Mouse (Mus musculus) inflammation-experienced regulatory T-cells, adult 6 months (primary cell): Measurements from ENCODE around the gene Cblb. TPM values are rescaled to one million over a fixed set of nuclear protein-coding genes. Genes with fewer than 3 reads are reported as not detected.
A peak's percentile ranks its signal among the peaks of the same experiment; 100 is the strongest.

Source experiments
- ATAC-seq: one replicate; pipeline ENCODE4 v1.8.0; 2017
- polyA plus RNA-seq, 3 experiments: library from polyadenylated mRNA; unstranded; fragments of 100-300 nt; shearing (Covaris generic); gene quantifications; one replicate each; pipeline ENCODE4 v1.2.1; 2017

Gene Cblb
- polyA plus RNA-seq, 3 experiments from 2014 or later, result 40.7 to 50.0 (median 46.0) TPM

DNA sequence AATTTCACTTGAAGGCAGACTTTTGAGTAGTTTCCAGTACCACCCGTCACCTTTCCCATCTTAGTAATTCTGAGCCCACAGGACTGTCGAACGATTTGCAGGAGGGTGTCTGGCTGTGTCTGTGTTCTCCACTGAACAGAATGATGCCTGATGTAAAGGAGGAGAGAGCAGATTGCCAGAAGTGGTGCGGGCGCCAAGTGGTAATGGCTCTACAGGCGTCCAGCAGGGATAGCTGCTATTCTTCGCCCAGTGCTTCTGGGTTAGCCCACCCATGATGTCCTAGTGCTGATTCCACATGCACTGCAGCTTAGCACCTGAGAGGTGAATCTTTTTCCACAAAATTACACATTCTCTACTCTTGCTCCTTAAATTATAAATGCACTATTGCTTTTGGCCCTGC, 45.6 kb downstream of the Cblb start:
- ATAC-seq, result no peak

DNA sequence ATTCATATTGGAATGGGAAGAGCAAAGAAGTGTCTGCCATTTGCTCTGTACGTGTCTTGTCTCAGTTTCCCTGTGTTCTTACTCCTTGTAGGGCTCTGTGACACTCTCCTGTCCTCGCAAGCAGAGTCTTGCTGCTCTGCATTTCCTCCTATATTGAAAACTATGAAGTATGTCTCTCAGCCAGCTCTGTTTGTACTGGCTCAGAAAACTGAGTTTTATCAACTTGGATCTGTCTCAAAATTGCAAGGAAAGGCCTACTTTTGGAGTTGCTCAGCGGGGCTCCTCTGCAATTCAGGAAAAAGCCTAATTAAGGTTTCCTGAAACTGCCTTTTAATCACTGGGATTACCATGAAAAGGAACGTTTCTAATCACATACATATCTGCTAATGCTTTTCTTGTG, 46.9 kb downstream of the Cblb start:
- no peak for ATAC-seq

DNA sequence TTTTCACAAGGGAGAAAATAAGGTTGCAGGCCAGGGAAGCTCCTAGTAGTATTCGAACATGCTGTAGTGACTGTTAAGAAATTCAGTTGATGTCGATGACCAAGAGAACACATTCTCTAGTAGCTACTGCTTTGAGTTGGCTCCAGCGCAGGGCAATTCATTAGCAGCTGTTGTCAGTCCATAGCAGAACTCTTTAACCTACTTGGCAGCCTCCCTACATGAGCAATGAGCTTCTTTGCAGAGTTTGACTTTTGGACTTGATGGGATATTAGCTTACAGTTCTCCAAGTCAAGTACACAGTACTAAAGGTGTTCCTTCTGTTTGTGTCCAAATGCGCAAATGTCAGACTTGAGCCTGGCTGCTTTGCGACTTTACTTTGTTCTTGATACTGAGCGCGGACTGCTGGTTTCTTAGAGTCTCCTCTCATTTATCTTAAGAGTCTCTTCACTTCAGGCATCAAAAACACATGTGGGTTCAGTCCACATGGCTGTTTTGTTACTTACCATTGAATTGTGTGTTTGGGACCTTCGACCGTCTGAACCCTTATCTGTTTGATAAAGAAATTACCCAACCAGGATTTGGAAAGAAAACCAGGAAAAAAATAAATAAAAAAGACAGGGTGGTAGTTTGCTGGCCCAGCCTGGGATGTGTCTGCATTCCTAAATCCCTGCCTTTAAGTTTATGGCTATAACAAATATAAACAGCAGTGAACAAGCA, 47.9 kb downstream of the Cblb start:
- no peak for ATAC-seq

DNA sequence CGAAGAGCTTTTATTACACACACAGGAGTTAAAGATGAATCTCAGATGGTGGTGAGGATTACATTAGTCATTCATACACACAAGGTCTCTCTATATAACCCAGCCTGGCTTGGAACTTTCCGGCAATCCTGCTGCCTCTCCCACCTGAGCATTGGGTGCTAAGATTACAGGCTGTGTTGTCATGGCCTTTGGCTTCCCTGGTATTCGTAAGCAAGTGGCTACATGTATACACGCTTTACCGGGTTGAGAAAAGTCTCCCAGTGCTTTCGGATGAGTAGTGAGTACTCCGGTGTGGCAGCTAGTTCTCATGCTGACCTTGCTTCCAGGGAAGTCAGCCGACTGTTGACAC, 48.4 kb downstream of the Cblb start:
- no peak for ATAC-seq

DNA sequence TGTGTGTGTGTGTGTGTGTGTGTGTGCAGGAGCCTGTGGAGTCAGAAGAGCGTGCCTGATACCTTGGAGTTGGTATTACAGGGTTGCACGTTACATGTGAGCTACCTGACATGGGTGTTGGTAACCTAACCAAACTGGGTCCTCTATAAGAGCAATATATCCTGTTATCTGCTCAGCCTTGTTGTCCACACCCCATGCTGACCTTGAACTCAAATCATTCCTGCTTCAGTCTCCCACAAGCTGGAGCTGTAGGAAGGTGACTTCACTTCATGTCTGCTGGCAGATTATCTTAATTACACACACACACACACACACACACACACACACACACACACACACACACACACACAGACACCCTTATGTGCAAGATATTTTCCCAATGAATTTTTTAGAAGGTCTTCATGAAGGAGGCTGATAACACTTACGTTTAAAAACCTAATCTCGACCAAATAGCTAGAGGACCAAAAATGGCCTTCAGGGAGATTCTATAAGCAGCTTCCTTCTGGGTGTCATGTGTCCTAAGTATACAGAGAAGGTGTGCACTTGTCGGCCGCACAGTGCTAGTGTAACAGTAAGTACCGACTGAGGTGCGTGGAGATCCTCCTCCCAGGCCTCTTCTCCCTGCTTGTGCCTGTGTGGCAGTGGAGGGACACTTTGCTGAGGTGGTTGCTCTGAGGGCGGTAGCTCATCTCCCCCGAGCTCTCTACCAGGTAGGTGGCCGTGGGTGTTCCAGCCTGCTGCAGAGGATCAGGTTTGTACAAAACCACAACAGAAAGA, 49.8 kb downstream of the Cblb start:
- peak; percentile 24 for ATAC-seq

DNA sequence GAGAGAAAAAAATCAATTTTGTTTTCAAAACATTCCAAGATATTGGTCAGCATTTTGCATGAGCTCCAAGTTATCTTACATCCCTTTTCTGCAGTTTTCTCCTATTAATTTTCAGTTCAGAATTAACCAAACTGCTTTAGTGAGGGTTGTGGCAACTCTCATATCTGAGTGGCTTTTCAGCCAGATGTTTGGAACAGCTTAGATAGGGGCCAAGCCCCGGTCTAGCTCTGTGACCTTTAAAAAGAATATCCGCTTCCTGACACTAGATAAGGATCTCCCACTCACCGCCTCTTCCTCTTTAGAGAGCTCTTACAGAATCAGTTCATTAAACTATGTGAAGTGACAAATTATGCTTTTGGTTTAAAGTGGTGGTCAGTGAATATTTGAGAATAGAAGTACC, 50.7 kb downstream of the Cblb start:
- peak; percentile 90 for ATAC-seq

DNA sequence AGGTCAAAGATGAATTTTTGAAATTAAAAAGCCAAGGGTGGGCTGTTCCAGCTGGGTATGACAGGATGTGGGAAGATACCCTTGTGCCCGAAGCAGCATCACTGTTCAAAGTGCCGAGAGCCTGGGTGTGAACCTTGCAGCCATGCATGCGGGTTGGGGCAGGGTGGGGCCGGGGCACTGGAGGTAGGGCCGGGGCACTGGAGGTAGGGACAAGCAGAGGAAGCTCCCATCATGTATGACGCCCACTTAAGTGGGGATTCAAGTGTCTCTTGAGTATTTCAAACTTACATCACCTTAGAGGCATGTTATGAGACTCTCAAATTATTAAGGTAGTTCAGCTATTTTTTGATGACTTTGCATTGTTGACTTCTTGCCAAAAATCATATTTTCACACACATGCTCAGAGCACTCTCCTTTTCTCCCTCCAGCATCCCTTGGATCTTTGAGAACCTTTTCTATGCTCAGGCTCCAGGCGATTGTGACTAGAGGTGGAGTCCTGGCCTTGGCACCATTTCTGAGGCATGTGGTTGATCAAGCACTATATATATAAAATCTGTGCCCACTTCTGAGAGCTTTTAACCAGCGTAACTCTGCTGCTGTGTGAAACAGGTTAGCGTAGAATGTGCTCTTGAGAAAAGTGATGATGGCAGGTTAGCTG, 55.9 kb downstream of the Cblb start:
- peak; percentile 32 for ATAC-seq

DNA sequence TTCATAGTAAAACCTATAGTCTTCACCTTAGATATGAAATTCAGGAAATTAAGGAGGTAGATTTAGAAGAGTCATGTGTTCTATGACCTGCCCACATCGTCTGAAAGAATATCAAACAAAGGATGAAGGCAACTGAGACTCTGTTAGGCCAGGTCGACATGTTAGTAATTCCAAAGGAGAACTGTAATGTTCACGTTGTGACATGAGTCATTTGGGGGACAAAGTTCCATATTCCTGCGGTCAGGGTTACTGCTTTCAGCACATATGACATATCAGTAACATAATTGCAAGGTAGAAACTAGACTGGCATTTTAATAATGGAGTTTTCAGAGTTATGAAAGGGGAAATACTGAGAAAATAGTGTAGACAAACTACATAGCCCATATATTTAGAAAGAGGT, 58.3 kb downstream of the Cblb start:
- no peak for ATAC-seq

DNA sequence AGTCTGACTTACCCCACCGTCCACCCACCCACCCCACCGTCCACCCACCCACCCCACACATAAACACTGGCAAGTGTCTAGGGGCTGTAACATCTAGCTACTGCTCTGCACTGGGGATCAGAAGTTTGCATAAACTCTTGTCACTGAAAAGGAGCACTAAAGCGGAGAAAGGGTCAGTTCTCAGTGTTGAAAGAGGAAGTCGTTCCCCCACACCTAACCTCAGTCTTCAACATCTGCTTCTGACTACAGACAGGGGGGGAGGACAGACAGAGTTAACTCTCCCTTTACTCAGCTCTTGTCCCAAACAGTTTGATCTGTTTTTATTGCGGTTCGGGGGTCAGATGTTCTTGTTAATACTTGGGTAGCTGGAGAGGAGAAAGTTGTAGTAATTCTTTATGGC, 59.9 kb downstream of the Cblb start:
- ATAC-seq, result no peak

DNA sequence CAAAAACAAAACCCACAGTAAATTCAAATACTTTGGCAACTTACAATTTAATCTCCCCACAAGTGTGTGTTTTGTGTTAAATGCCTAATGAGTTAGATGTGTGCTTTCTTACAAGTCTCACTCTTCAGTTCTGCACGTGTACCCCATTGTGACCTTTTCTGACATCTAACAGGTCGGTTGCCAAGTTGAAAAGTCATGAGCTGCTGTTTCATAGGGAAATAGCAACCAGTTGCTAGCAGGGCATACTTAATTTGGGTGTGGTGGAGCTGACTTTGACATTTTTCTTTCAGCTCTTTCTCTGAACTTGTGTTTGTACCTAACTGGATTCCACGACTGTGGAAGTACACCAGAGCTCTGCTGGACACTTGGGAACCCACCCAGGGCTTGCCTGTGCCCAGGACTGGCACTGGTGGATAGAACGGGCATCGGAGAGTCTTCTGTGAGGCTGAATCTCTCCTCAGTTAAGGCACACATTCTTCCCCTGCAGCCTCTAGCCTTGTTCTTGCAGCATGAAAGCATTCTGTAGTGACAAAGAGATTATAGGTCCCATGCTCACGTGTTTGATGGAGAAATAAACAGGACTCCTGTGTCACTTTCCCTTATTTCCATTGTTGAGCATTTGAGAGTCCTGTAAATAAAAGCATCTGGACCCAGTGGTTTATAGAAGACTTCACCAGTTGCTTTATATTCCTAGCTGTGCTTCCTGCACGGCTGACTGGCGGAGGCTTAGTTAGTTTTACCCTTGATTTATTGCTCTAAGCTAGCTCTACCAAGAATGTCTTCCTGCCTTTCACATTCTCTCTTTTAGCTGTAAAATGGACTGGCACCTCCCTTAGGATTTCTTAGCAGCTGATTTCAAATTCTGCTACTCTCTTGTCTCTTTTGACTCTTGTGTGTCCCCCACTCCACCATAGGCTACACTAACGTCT, 62.6 kb downstream of the Cblb start:
- no peak for ATAC-seq

DNA sequence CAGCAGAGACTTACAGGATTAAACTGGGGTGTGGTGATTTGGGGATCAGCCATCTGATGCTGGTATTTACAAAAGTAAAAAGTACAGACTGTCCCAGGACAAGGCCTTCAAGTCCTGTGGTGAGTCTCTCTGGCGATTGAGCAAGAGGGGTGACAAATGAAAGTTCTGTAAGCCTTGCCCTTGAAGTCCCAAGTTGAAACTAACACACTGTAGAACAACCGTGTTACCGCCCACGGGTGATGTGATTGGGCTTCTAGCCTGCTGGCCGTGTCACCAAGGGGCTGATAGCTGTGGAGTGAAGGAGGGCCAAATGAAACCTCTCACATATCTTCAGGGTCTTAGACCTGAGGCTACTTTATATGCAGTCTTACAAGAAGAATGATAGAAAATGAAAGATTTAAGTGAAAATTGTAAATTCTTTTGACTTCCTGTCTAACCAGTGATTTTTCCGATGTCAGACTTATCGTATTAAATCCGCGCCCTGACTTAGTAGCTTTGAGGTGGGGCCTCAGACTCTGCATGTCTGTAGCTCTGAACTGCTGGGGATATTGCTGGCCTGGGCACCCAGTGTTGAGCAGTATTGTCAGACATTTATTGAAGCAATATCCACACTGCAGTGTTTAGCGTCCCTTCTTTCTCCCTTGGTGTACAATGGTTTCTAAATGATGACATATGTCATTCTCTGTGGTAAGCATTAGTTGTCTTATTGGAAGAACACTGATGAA, 63.9 kb downstream of the Cblb start:
- peak; percentile 73 for ATAC-seq

DNA sequence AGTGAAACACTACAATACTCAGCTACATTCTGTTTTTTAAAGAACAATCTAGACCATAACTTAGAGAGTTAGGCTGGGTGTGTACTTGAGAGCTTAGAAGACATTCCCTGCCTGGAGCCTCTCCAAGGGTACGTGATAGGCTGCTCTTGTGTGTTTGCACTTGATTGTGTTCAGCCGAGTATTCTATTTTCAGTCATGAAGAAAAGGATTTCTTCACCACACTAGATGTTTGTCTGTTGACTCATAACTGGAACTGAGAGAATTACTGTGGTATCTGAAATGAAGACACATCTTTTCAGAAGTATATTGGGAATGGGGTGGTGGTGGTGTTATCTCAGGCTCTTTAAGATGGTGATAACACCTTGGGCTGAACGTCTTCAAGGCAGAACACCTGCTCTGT, 64.6 kb downstream of the Cblb start:
- peak; percentile 23 for ATAC-seq

DNA sequence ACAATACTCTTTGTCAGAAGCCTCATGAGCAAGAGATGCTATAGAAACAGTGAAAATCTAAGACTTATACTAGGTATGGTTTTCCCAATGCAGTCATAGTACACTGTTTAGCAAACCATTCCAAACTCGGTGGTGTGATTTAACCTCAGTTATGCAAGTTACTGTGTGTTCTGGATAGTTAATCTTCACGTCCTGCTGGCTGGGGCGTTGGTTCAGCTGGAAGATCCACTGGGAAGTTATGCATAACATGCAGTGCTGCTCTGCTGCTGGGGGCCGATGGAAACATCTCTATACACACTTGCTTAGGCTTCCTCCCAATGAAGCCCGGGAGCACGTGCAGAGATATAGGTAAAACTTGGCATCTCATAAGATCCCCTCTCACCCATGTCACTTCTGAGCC, 69.4 kb downstream of the Cblb start:
- no peak for ATAC-seq

DNA sequence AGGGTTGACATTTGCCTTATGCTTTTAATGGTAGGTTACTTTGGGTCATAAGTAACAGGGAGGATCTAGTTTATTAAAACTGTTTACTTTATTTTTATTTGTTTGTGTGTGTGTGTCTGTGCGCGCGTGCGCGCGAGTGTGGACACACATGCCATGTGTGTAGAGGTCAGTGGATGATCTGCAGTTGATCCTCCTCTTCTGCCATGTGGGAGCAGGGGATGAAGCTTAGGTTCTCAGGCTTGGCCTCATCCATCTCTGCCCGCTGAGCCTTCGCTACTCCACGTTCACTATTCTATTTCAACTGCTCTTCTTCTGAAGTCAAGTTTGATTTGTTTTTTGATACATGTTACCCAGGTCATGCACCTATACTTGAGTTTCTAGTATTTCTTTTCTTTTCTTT, 73.6 kb downstream of the Cblb start:
- ATAC-seq, result no peak

DNA sequence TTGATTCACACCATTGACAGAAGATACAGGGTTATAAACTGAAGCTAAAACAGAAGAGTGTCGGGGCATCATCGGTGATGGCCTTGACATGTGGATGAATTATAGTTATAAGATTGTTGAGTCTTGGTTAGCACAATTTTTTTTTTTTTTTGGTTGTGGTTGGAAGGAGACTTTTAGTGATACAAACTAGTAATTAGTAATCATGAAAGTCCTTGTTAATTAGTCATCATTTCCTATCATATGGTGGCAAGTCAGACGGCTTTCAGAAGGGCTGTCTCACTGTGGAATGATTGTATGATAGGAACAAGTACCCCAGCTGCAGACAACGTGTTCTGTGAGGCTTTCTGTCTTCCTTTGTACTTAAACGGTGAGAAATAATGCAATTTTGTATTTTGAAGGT, 76.8 kb downstream of the Cblb start:
- peak; percentile 85 for ATAC-seq

DNA sequence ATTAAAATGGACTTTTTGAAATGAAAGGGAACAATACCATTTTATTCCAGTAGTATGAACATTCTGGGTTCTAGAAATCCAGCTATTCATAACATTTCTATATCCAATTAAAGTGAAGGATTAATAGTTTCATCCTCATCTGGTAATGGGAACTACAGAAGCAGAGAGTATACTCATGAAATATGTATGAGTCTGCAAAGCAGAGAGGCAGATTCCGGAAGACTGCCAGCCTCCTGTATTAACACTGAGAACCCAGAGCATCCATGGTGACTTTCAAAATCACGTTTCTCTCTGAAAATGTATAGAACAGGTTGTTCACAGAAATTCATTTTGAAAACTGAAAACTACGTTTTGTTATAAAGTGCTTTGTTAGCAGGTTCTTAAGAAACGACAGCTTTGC, 83.4 kb downstream of the Cblb start:
- no peak for ATAC-seq

DNA sequence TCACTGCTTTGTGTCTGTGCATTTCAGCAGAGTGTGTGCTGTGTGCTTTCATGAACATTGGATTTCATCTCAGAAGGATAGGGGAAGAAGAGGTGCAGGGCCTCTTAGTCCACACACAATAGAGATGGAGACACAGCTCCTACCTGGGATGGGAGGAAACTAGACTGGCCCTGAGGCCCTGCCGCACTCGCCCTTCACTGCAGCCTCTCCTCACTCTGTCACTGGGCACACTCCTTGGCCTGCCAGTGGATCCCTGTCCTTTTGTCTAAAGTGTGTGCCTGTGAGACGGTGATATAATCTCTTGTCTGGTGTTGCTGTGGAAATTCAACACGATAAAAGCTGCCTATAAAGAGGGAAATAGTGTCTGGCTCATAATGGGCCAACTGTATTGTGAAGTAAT, 88.0 kb downstream of the Cblb start:
- no peak for ATAC-seq

DNA sequence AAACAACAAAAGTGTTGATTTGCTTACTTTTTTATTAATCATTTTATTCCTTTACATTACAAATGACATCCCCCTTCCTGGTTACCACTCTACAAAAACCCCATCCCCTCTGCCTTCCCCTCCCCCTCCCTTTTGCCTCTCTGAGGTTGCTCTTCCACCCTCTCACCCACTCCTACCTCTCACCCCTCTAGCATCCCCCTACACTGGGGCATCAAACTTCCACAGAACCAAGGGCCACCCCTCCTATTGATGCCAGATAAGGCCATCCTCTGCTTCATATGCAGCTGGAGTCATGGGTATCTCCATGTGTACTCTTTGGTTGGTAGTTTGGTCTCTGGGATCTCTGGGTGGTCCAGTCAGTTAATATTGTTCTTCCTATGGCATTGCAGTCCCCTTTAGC, 93.9 kb downstream of the Cblb start:
- no peak for ATAC-seq

DNA sequence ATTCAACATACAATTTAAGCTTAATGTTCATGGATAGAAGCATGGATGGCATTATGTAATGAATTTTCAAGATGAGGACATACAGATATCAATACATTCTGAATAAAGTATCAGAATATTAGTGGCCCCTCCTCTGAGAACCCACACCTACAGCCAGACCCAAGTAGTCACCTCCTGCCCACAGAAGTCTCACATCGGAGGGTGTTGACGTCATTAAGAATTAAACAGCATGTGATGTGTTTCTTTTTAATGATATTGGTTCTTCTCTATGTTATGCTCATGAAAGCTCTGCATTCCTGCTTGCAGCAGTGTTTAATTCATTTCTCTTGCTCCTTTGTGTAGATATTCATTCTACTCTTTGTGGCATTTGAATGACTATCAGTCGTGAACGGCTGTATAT, 94.9 kb downstream of the Cblb start:
- no peak for ATAC-seq

DNA sequence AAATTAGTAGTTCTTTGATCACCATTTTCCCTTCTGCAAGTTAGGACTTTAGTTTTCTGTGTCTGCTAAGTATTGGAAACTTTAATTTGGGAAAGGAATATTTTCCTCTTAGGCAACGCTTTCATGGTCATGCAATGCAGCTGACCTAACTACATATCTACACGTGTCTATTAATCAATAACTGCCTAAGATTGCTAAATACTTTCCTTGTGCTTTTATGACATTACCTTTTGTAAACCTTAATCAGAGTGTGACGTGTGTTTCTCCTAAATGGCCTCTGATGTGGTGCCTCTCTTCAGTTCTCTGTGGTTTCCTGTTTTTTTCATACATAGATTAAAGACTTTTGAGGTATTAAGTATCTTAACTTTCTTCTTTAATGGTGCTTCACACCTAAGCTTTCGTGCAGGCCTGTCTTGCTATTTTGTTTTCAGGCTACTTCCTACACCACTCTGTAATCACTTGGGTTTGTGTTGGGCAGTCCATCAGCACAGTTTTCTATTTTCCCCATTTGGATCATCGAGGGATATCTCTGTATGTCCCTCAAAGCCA, 98.4 kb downstream of the Cblb start:
- peak; percentile 96 for ATAC-seq

DNA sequence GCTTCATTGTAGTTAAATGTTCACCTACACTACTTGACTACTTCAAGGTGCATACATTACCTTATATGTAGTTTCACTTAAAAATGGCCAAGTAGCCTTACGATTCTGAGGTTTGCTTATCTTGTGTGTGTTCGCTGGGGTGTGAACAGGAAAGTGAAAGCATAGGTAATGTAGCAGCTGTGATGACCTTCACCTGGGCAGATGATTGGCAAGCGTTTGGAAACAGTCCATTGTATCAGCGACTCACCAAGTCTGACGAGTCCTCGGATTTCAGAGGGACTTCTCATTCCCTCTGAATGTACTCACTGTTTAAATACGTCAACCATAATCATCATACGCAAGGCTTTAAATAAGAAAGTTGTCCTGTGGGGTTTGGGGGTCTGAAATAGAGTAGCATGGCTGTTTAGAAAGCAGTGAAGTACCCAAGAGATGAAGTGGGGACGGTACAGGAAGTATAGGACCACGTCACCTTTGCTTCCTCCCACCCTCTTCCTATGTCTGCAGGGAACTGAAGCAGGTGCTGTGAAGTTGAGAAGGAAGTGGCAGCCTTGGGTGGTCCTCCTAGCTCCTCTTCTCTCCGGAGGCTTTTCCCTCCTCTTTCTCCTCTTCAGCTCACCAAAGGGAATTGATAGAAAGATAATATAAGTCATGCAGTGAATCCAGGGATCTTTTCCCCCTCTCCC, 101.9 kb downstream of the Cblb start:
- peak; percentile 33 for ATAC-seq
